Mouse (Mus musculus): ENCODE measurements around the gene Rnpep.

DNA sequence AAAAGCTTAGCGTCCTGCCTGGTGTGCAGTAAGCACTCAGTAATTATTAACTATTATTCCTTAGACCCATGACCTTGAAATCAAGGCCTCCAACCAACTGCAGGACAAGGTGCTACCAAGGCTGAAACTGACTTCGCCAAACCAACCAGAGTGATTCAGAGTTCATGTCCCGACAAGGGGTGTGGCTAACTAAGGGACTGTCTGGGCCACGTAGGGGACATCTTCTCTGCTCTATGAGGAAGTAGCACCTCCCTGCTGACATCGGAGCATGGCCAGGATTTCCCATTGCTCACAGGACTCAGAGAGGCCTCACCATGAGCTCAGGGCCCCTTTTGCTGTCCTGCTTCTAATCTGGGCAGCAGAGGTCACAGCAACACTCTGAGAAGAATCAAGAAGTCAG, 18.1 kb downstream of the Rnpep start:
- TF ChIP-seq POLR2A (IDR thresholded peaks at IDR 0.05; ENCODE audit: borderline replicate concordance, insufficient read depth, low read length) (no peak), CTCF (IDR thresholded peaks at IDR 0.05; ENCODE audit: borderline replicate concordance, insufficient read depth, low read depth, low read length) (no peak)
